In genomic region chr1:129207674-129208073, GRCm38 (mm10) we compare ENCODE assay signal across 22 mouse cellular contexts.
A peak's percentile ranks its signal among the peaks of the same experiment; 100 is the strongest.
DNase-seq lines count a peak whose midpoint lies in the region; ATAC-seq lines count a peak whose summit lies in the region.
"Had no signal": no experiment of that assay in that cellular context is flagged by ENCODE, and none has a peak within 500 bp of the region (broad histone marks: within the 10 kb centered on the region; RNA-seq: fewer than 3 reads in every experiment).

No protein-coding gene starts in this region.

- peak overlapping the region; percentile 67 for H3K27ac ChIP-seq in hindbrain, embryonic 12.5 days
- H3K27ac ChIP-seq in hindbrain, embryonic 11.5 days (ENCODE audit: low read depth, low read length), result no peak overlapping the region
- no peak overlapping the region; the same call in 1 of the 2 replicates for H3K27ac ChIP-seq in forebrain, embryonic 16.5 days (ENCODE audit: low read length)
- H3K27ac ChIP-seq in midbrain, embryonic 12.5 days (replicated peaks), result peak overlapping the region; percentile 87
- H3K27ac ChIP-seq: heart, embryonic 10.5 days; heart, embryonic 15.5 days; liver, embryonic 14.5 days; lung, embryonic 15.5 days had no signal

- no peaks in the 10 kb centered on the region; the same call in 1 of the 2 replicates for H3K27me3 ChIP-seq in hindbrain, embryonic 12.5 days
- no peaks in the 10 kb centered on the region for H3K27me3 ChIP-seq in hindbrain, embryonic 11.5 days (ENCODE audit: control insufficient read depth, insufficient read depth, low read length)
- H3K27me3 ChIP-seq in forebrain, embryonic 16.5 days (replicated peaks; ENCODE audit: control insufficient read depth, insufficient read depth, low read length), result no peaks in the 10 kb centered on the region
- no peaks in the 10 kb centered on the region for H3K27me3 ChIP-seq in midbrain, embryonic 12.5 days
- H3K27me3 ChIP-seq: heart, embryonic 15.5 days; hindbrain, embryonic 15.5 days; lung, embryonic 15.5 days had no signal

- H3K4me2 ChIP-seq in hindbrain, embryonic 12.5 days (replicated peaks), result no peak overlapping the region
- H3K4me2 ChIP-seq in hindbrain, embryonic 11.5 days (replicated peaks; ENCODE audit: low read depth, low read length), result no peak overlapping the region
- no peak overlapping the region for H3K4me2 ChIP-seq in forebrain, embryonic 16.5 days (ENCODE audit: low read length)
- H3K4me2 ChIP-seq in midbrain, embryonic 12.5 days (replicated peaks), result no peak overlapping the region
- H3K4me2 ChIP-seq: heart, embryonic 15.5 days; lung, embryonic 15.5 days; neural tube, embryonic 13.5 days had no signal

- no peak for DNase-seq in hindbrain, embryonic 11.5 days (ENCODE audit: low spot score)
- no peak for DNase-seq in adrenal gland, adult 18-20 months (ENCODE audit: low spot score in 2 of 2)
- DNase-seq in embryo, embryonic 11 days, result no peak
- DNase-seq: adrenal gland, adult 8-10 months; B cell, adult 2 months; cerebellum, adult 18-20 months; gastrocnemius, postnatal 14 days; kidney, adult 11 months; kidney, postnatal 14 days; liver; right cerebral cortex, postnatal 14 days had no signal

- no peaks in the 10 kb centered on the region for H3K9me3 ChIP-seq in hindbrain, embryonic 12.5 days (replicated peaks)
- H3K9me3 ChIP-seq in hindbrain, embryonic 11.5 days (ENCODE audit: control insufficient read depth, low read length), result no peaks in the 10 kb centered on the region
- no peaks in the 10 kb centered on the region for H3K9me3 ChIP-seq in forebrain, embryonic 16.5 days (ENCODE audit: control insufficient read depth, low read length)
- H3K9me3 ChIP-seq in midbrain, embryonic 12.5 days, result no peaks in the 10 kb centered on the region
- H3K9me3 ChIP-seq: heart, embryonic 10.5 days; heart, embryonic 15.5 days; hindbrain, embryonic 15.5 days; lung, embryonic 15.5 days; neural tube, embryonic 13.5 days had no signal

- 57% methylated on average over 5 of the region's 5 CpGs for whole genome bisulfite sequencing in hindbrain, embryonic 12.5 days
- WGBS in hindbrain, embryonic 11.5 days, result 65% methylated on average over 5 of the region's 5 CpGs
- WGBS in forebrain, embryonic 16.5 days, result 37% methylated on average over 5 of the region's 5 CpGs
- 47% methylated on average over 5 of the region's 5 CpGs for WGBS in midbrain, embryonic 12.5 days

- peaks cover 10% of the 10 kb centered on the region; the same call in 1 of the 2 replicates for H3K4me1 ChIP-seq in hindbrain, embryonic 12.5 days
- no peaks in the 10 kb centered on the region for H3K4me1 ChIP-seq in hindbrain, embryonic 11.5 days (replicated peaks; ENCODE audit: control insufficient read depth, insufficient read depth, low read length)
- peaks cover 12% of the 10 kb centered on the region for H3K4me1 ChIP-seq in forebrain, embryonic 16.5 days (replicated peaks; ENCODE audit: control insufficient read depth, insufficient read depth, low read length)
- peaks cover 18% of the 10 kb centered on the region for H3K4me1 ChIP-seq in midbrain, embryonic 12.5 days
- H3K4me1 ChIP-seq: heart, embryonic 10.5 days; heart, embryonic 15.5 days; lung, embryonic 15.5 days had no signal

- no peak overlapping the region for H3K4me3 ChIP-seq in hindbrain, embryonic 12.5 days
- no peak overlapping the region for H3K4me3 ChIP-seq in hindbrain, embryonic 11.5 days (ENCODE audit: low read depth, low read length)
- no peak overlapping the region for H3K4me3 ChIP-seq in forebrain, embryonic 16.5 days (replicated peaks; ENCODE audit: low read length)
- no peak overlapping the region for H3K4me3 ChIP-seq in midbrain, embryonic 12.5 days
- H3K4me3 ChIP-seq: erythroblast, embryonic 14.5 days; heart, embryonic 10.5 days; heart, embryonic 15.5 days; hindbrain, embryonic 15.5 days; lung, embryonic 15.5 days; neural tube, embryonic 13.5 days had no signal

- no peak for ATAC-seq in hindbrain, embryonic 12.5 days (ENCODE audit: low FRiP score)
- no peak for ATAC-seq in hindbrain, embryonic 11.5 days (ENCODE audit: low FRiP score)
- ATAC-seq in forebrain, embryonic 16.5 days, result 0 out of 2 replicates have a peak, but pooled peaks have one; percentile 18
- 0 out of 2 replicates have a peak, but pooled peaks have one; percentile 11 for ATAC-seq in midbrain, embryonic 12.5 days (ENCODE audit: low FRiP score, low read depth)
- ATAC-seq: inflammation-experienced regulatory T-cells, adult 6 months had no signal

- no peak overlapping the region for H3K9ac ChIP-seq in hindbrain, embryonic 12.5 days
- H3K9ac ChIP-seq in hindbrain, embryonic 11.5 days (ENCODE audit: low read depth, low read length), result no peak overlapping the region
- H3K9ac ChIP-seq in forebrain, embryonic 16.5 days (replicated peaks; ENCODE audit: low read depth, low read length), result no peak overlapping the region
- no peak overlapping the region for H3K9ac ChIP-seq in midbrain, embryonic 12.5 days (replicated peaks)
- H3K9ac ChIP-seq: heart, embryonic 15.5 days; hindbrain, embryonic 15.5 days; liver, embryonic 14.5 days; lung, embryonic 15.5 days; neural tube, embryonic 13.5 days had no signal

- no peaks in the 10 kb centered on the region for H3K36me3 ChIP-seq in hindbrain, embryonic 12.5 days
- H3K36me3 ChIP-seq in hindbrain, embryonic 11.5 days (ENCODE audit: control insufficient read depth, insufficient read depth, low read length), result no peaks in the 10 kb centered on the region
- H3K36me3 ChIP-seq in forebrain, embryonic 16.5 days (ENCODE audit: control insufficient read depth, insufficient read depth), result no peaks in the 10 kb centered on the region
- no peaks in the 10 kb centered on the region for H3K36me3 ChIP-seq in midbrain, embryonic 12.5 days
- H3K36me3 ChIP-seq: heart, embryonic 10.5 days; heart, embryonic 15.5 days; hindbrain, embryonic 15.5 days; lung, embryonic 15.5 days; neural tube, embryonic 13.5 days had no signal

Comparison
In these comparisons a context has a peak if more than half of its experiments do, and no peak if none do; other contexts are left out.
1. H3K27ac ChIP-seq: peak in hindbrain, embryonic 12.5 days (single experiment) and midbrain, embryonic 12.5 days (single experiment); none in hindbrain, embryonic 11.5 days (single experiment) and forebrain, embryonic 16.5 days (single experiment).
2. ATAC-seq: peak in forebrain, embryonic 16.5 days (single experiment) and midbrain, embryonic 12.5 days (single experiment); none in hindbrain, embryonic 12.5 days (single experiment) and hindbrain, embryonic 11.5 days (single experiment).